In genomic region chr14:54996793-54997192, GRCm38 (mm10) we compare ENCODE assay signal across 13 mouse cellular contexts. TPM values are rescaled to one million over a fixed set of nuclear protein-coding genes. Genes with fewer than 3 reads are reported as not detected.
DNase-seq lines count a peak whose midpoint lies in the region; ATAC-seq and TF ChIP-seq lines count a peak whose summit lies in the region.
"Had no signal": no experiment of that assay in that cellular context is flagged by ENCODE, and none has a peak within 500 bp of the region (broad histone marks: within the 10 kb centered on the region; RNA-seq: fewer than 3 reads in every experiment).

No protein-coding gene starts in this region.

- no peak overlapping the region for H3K4me3 ChIP-seq in forebrain, embryonic 10.5 days
- H3K4me3 ChIP-seq in forebrain, embryonic 14.5 days (ENCODE audit: low read depth, low read length) = no peak overlapping the region
- no peak overlapping the region for H3K4me3 ChIP-seq in kidney, postnatal 0 days (replicated peaks; ENCODE audit: low read depth, low read length)
- H3K4me3 ChIP-seq in limb, embryonic 11.5 days (ENCODE audit: low read depth, low read length) = no peak overlapping the region
- no peak overlapping the region for H3K4me3 ChIP-seq in stomach, postnatal 0 days (ENCODE audit: low read depth, low read length)
- no peak overlapping the region for H3K4me3 ChIP-seq in neural tube, embryonic 15.5 days (replicated peaks)
- H3K4me3 ChIP-seq: liver, embryonic 13.5 days had no signal

- no peaks in the 10 kb centered on the region for H3K36me3 ChIP-seq in forebrain, embryonic 10.5 days (replicated peaks)
- H3K36me3 ChIP-seq in forebrain, embryonic 14.5 days (ENCODE audit: control insufficient read depth, insufficient read depth, low read length) = no peaks in the 10 kb centered on the region
- H3K36me3 ChIP-seq in kidney, postnatal 0 days (ENCODE audit: insufficient read depth, low read length) = no peaks in the 10 kb centered on the region
- H3K36me3 ChIP-seq in limb, embryonic 11.5 days (ENCODE audit: control insufficient read depth, insufficient read depth, low read length) = no peaks in the 10 kb centered on the region
- H3K36me3 ChIP-seq in stomach, postnatal 0 days (ENCODE audit: control insufficient read depth, insufficient read depth, low read length) = no peaks in the 10 kb centered on the region
- no peaks in the 10 kb centered on the region for H3K36me3 ChIP-seq in neural tube, embryonic 15.5 days
- H3K36me3 ChIP-seq: G1E; liver, embryonic 13.5 days had no signal

- ATAC-seq in forebrain, embryonic 14.5 days = no peak
- no peak for ATAC-seq in kidney, postnatal 0 days (replicated peaks; ENCODE audit: low FRiP score, low read depth)
- ATAC-seq in limb, embryonic 11.5 days (ENCODE audit: insufficient number of reproducible peaks, low FRiP score, low TSS enrichment, low read depth) = peak; percentile 14; the same call in 1 of the 2 replicates
- ATAC-seq in stomach, postnatal 0 days (ENCODE audit: low FRiP score, low TSS enrichment) = no peak
- no peak for ATAC-seq in neural tube, embryonic 15.5 days (ENCODE audit: low FRiP score)
- no peak for ATAC-seq in megakaryocyte, adult 5-6 weeks (ENCODE audit: poor library complexity, severe bottlenecking)

- no peak for TF ChIP-seq CTCF in kidney, postnatal 0 days (IDR thresholded peaks at IDR 0.05; ENCODE audit: low read depth)
- TF ChIP-seq CTCF in stomach, postnatal 0 days (IDR thresholded peaks at IDR 0.05; ENCODE audit: low read depth) = no peak

- WGBS in forebrain, embryonic 10.5 days = 50% methylated on average over 9 of the region's 9 CpGs
- WGBS in forebrain, embryonic 14.5 days = 50% methylated on average over 9 of the region's 9 CpGs
- 43% methylated on average over 9 of the region's 9 CpGs for WGBS in kidney, postnatal 0 days
- WGBS in limb, embryonic 11.5 days = 71% methylated on average over 9 of the region's 9 CpGs
- 59% methylated on average over 9 of the region's 9 CpGs for WGBS in stomach, postnatal 0 days
- WGBS in neural tube, embryonic 15.5 days = 49% methylated on average over 9 of the region's 9 CpGs

- H3K27ac ChIP-seq in forebrain, embryonic 10.5 days = peak overlapping the region; percentile 90
- no peak overlapping the region for H3K27ac ChIP-seq in forebrain, embryonic 14.5 days (ENCODE audit: low read depth, low read length)
- H3K27ac ChIP-seq in kidney, postnatal 0 days = no peak overlapping the region
- H3K27ac ChIP-seq in limb, embryonic 11.5 days (replicated peaks; ENCODE audit: low read depth, low read length) = no peak overlapping the region
- peak overlapping the region; percentile 31; the same call in 1 of the 2 replicates for H3K27ac ChIP-seq in stomach, postnatal 0 days (replicated peaks)
- no peak overlapping the region for H3K27ac ChIP-seq in neural tube, embryonic 15.5 days (replicated peaks)
- H3K27ac ChIP-seq: liver, embryonic 13.5 days had no signal

- peaks cover 47% of the 10 kb centered on the region for H3K4me1 ChIP-seq in forebrain, embryonic 10.5 days
- H3K4me1 ChIP-seq in forebrain, embryonic 14.5 days (ENCODE audit: control insufficient read depth, insufficient read depth, low read length) = peaks cover 29% of the 10 kb centered on the region
- no peaks in the 10 kb centered on the region for H3K4me1 ChIP-seq in kidney, postnatal 0 days (replicated peaks; ENCODE audit: insufficient read depth, low read length)
- H3K4me1 ChIP-seq in limb, embryonic 11.5 days (ENCODE audit: control insufficient read depth, insufficient read depth, low read length) = 0 out of 2 replicates have a peak, but pooled peaks cover 3% of the 10 kb centered on the region
- no peaks in the 10 kb centered on the region for H3K4me1 ChIP-seq in stomach, postnatal 0 days (replicated peaks; ENCODE audit: control insufficient read depth, insufficient read depth)
- peaks cover 17% of the 10 kb centered on the region for H3K4me1 ChIP-seq in neural tube, embryonic 15.5 days
- H3K4me1 ChIP-seq: liver, embryonic 13.5 days had no signal

- no peak overlapping the region for H3K9ac ChIP-seq in forebrain, embryonic 14.5 days (ENCODE audit: low read length)
- no peak overlapping the region for H3K9ac ChIP-seq in kidney, postnatal 0 days (ENCODE audit: low read depth, low read length)
- H3K9ac ChIP-seq in limb, embryonic 11.5 days (ENCODE audit: low read length) = no peak overlapping the region
- H3K9ac ChIP-seq in stomach, postnatal 0 days (ENCODE audit: low read length) = no peak overlapping the region
- no peak overlapping the region for H3K9ac ChIP-seq in neural tube, embryonic 15.5 days (replicated peaks)
- H3K9ac ChIP-seq: liver, embryonic 13.5 days had no signal

- TF ChIP-seq EP300 in stomach, postnatal 0 days (optimal IDR thresholded peaks at IDR 0.05) = no peak

- peaks cover 14% of the 10 kb centered on the region; the same call in 1 of the 2 replicates for H3K27me3 ChIP-seq in forebrain, embryonic 10.5 days (ENCODE audit: poor library complexity, severe bottlenecking)
- no peaks in the 10 kb centered on the region for H3K27me3 ChIP-seq in forebrain, embryonic 14.5 days (replicated peaks; ENCODE audit: control insufficient read depth, insufficient read depth, low read length)
- no peaks in the 10 kb centered on the region for H3K27me3 ChIP-seq in kidney, postnatal 0 days (ENCODE audit: insufficient read depth, low read length)
- no peaks in the 10 kb centered on the region for H3K27me3 ChIP-seq in limb, embryonic 11.5 days (ENCODE audit: control insufficient read depth, insufficient read depth, low read length)
- H3K27me3 ChIP-seq in stomach, postnatal 0 days (ENCODE audit: control insufficient read depth, insufficient read depth, low read length) = no peaks in the 10 kb centered on the region
- no peaks in the 10 kb centered on the region for H3K27me3 ChIP-seq in neural tube, embryonic 15.5 days (replicated peaks)

- no peaks in the 10 kb centered on the region for H3K9me3 ChIP-seq in forebrain, embryonic 10.5 days
- no peaks in the 10 kb centered on the region for H3K9me3 ChIP-seq in forebrain, embryonic 14.5 days (replicated peaks; ENCODE audit: control insufficient read depth, low read length)
- no peaks in the 10 kb centered on the region for H3K9me3 ChIP-seq in kidney, postnatal 0 days (replicated peaks; ENCODE audit: low read length)
- no peaks in the 10 kb centered on the region for H3K9me3 ChIP-seq in limb, embryonic 11.5 days (ENCODE audit: control insufficient read depth, low read length)
- H3K9me3 ChIP-seq in stomach, postnatal 0 days (ENCODE audit: control insufficient read depth, low read length) = no peaks in the 10 kb centered on the region
- H3K9me3 ChIP-seq in neural tube, embryonic 15.5 days (replicated peaks) = no peaks in the 10 kb centered on the region
- H3K9me3 ChIP-seq: G1E; liver, embryonic 13.5 days had no signal

- no peak overlapping the region for H3K4me2 ChIP-seq in forebrain, embryonic 14.5 days (ENCODE audit: low read length)
- no peak overlapping the region for H3K4me2 ChIP-seq in kidney, postnatal 0 days (ENCODE audit: low read length)
- no peak overlapping the region for H3K4me2 ChIP-seq in limb, embryonic 11.5 days (ENCODE audit: low read depth, severe bottlenecking)
- H3K4me2 ChIP-seq in stomach, postnatal 0 days (replicated peaks; ENCODE audit: low read depth) = no peak overlapping the region
- H3K4me2 ChIP-seq in neural tube, embryonic 15.5 days = no peak overlapping the region
- H3K4me2 ChIP-seq: liver, embryonic 13.5 days had no signal

- DNase-seq in forebrain, embryonic 10.5 days (ENCODE audit: extremely low spot score, low spot score) = no peak
- no peak for DNase-seq in forebrain, embryonic 14.5 days (ENCODE audit: low spot score)
- peak; percentile 44 for DNase-seq in kidney, postnatal 0 days (ENCODE audit: low spot score)
- DNase-seq in kidney, adult 18-20 months = no peak
- DNase-seq in limb, embryonic 11.5 days (ENCODE audit: low spot score) = no peak
- DNase-seq in stomach, postnatal 0 days (ENCODE audit: low spot score) = no peak
- DNase-seq: gastrocnemius, postnatal 25 days; liver, embryonic 13.5 days had no signal

RNA-seq across cellular contexts. Expression of gene Myh7, which starts 2.4 kb away (rescaled TPM):
- polyA plus RNA-seq in forebrain, embryonic 10.5 days (2016; fragmentation: Nextera tagmentation; extraction: Ambion mirVana) = 0.63 and 0.72 TPM in 2 replicates
- 5.4 and 6.5 TPM in 2 replicates for polyA plus RNA-seq in forebrain, embryonic 14.5 days (2014; fragmentation: Nextera tagmentation; extraction: Ambion mirVana)
- polyA plus RNA-seq in kidney, postnatal 0 days (2015; fragmentation: Nextera tagmentation; extraction: Ambion mirVana) = 0.16 and 0.88 TPM in 2 replicates
- 0.92 and 1.5 TPM in 2 replicates for polyA plus RNA-seq in limb, embryonic 11.5 days (2014; fragmentation: Nextera tagmentation; extraction: Ambion mirVana)
- 1.4 and 2.4 TPM in 2 replicates for polyA plus RNA-seq in stomach, postnatal 0 days (2015; fragmentation: Nextera tagmentation; extraction: Ambion mirVana)
- 7.4 and 9.6 TPM in 2 replicates for polyA plus RNA-seq in neural tube, embryonic 15.5 days (2015; fragmentation: Nextera tagmentation; extraction: Ambion mirVana)
- not detected in 2 replicates for total RNA-seq in megakaryocyte, adult 5-6 weeks (2015)
- not detected in 2 replicates for total RNA-seq in megakaryocyte, adult 5-6 weeks (2017)
- polyA plus RNA-seq: spleen, adult 2 months had no signal

RNA-seq across cellular contexts. Expression of gene Ngdn, which starts 18.5 kb away (rescaled TPM):
- polyA plus RNA-seq in forebrain, embryonic 10.5 days (2016; fragmentation: Nextera tagmentation; extraction: Ambion mirVana) = 102 and 104 TPM in 2 replicates
- polyA plus RNA-seq in forebrain, embryonic 14.5 days (2014; fragmentation: Nextera tagmentation; extraction: Ambion mirVana) = 64.1 and 72.0 TPM in 2 replicates
- 68.9 and 75.7 TPM in 2 replicates for polyA plus RNA-seq in kidney, postnatal 0 days (2015; fragmentation: Nextera tagmentation; extraction: Ambion mirVana)
- polyA plus RNA-seq in limb, embryonic 11.5 days (2014; fragmentation: Nextera tagmentation; extraction: Ambion mirVana) = 99.5 and 100 TPM in 2 replicates
- polyA plus RNA-seq in stomach, postnatal 0 days (2015; fragmentation: Nextera tagmentation; extraction: Ambion mirVana) = 54.4 and 55.2 TPM in 2 replicates
- polyA plus RNA-seq in neural tube, embryonic 15.5 days (2015; fragmentation: Nextera tagmentation; extraction: Ambion mirVana) = 47.6 and 60.4 TPM in 2 replicates
- total RNA-seq in megakaryocyte, adult 5-6 weeks (2015) = 56.1 and 56.9 TPM in 2 replicates
- 32.9 and 52.7 TPM in 2 replicates for total RNA-seq in megakaryocyte, adult 5-6 weeks (2017)

RNA-seq across cellular contexts. Expression of gene Gm17428, which starts 20.1 kb away (rescaled TPM):
- not detected in 2 replicates for polyA plus RNA-seq in forebrain, embryonic 10.5 days (2016; fragmentation: Nextera tagmentation; extraction: Ambion mirVana)
- polyA plus RNA-seq in forebrain, embryonic 14.5 days (2014; fragmentation: Nextera tagmentation; extraction: Ambion mirVana) = not detected in 2 replicates
- not detected in 2 replicates for polyA plus RNA-seq in kidney, postnatal 0 days (2015; fragmentation: Nextera tagmentation; extraction: Ambion mirVana)
- polyA plus RNA-seq in limb, embryonic 11.5 days (2014; fragmentation: Nextera tagmentation; extraction: Ambion mirVana) = not detected in 2 replicates
- not detected in 2 replicates for polyA plus RNA-seq in stomach, postnatal 0 days (2015; fragmentation: Nextera tagmentation; extraction: Ambion mirVana)
- polyA plus RNA-seq in neural tube, embryonic 15.5 days (2015; fragmentation: Nextera tagmentation; extraction: Ambion mirVana) = not detected in 2 replicates
- total RNA-seq in megakaryocyte, adult 5-6 weeks (2015) = not detected in 2 replicates
- total RNA-seq in megakaryocyte, adult 5-6 weeks (2017) = not detected in 2 replicates
- total RNA-seq: G1E; gastrocnemius, postnatal 25 days; layer of hippocampus, adult 18-20 months had no signal
- polyA plus RNA-seq: G1E; liver, embryonic 13.5 days; spleen, adult 2 months had no signal

RNA-seq across cellular contexts. Expression of gene Myh6, which starts 30.1 kb away (rescaled TPM):
- polyA plus RNA-seq in forebrain, embryonic 10.5 days (2016; fragmentation: Nextera tagmentation; extraction: Ambion mirVana) = 0.38 and 0.41 TPM in 2 replicates
- 0.91 and 1.2 TPM in 2 replicates for polyA plus RNA-seq in forebrain, embryonic 14.5 days (2014; fragmentation: Nextera tagmentation; extraction: Ambion mirVana)
- 0.34 and 0.62 TPM in 2 replicates for polyA plus RNA-seq in kidney, postnatal 0 days (2015; fragmentation: Nextera tagmentation; extraction: Ambion mirVana)
- polyA plus RNA-seq in limb, embryonic 11.5 days (2014; fragmentation: Nextera tagmentation; extraction: Ambion mirVana) = 0.77 and 1.7 TPM in 2 replicates
- polyA plus RNA-seq in stomach, postnatal 0 days (2015; fragmentation: Nextera tagmentation; extraction: Ambion mirVana) = 0.27 and 0.29 TPM in 2 replicates
- 1.8 and 2.5 TPM in 2 replicates for polyA plus RNA-seq in neural tube, embryonic 15.5 days (2015; fragmentation: Nextera tagmentation; extraction: Ambion mirVana)
- total RNA-seq in megakaryocyte, adult 5-6 weeks (2015) = not detected in 2 replicates
- not detected in 2 replicates for total RNA-seq in megakaryocyte, adult 5-6 weeks (2017)

Comparison
In these comparisons a context has a peak if more than half of its experiments do, and no peak if none do; other contexts are left out.
1. H3K27ac ChIP-seq: peak in forebrain, embryonic 10.5 days (single experiment) and stomach, postnatal 0 days (single experiment); none in forebrain, embryonic 14.5 days (single experiment), kidney, postnatal 0 days (single experiment), limb, embryonic 11.5 days (single experiment) and neural tube, embryonic 15.5 days (single experiment).